Mouse (Mus musculus): Measurements from ENCODE around the gene Gtpbp1.

Gene Gtpbp1

GRCm38 (mm10) chr15:79753873-79754272, 63.2 kb downstream of the Gtpbp1 start:
- no peak for DNase-seq (ENCODE audit: low spot score)

GRCm38 (mm10) chr15:79755176-79755575, 64.5 kb downstream of the Gtpbp1 start:
- DNase-seq (ENCODE audit: low spot score) = no peak

GRCm38 (mm10) chr15:79755977-79756625, 65.5 kb downstream of the Gtpbp1 start:
- no peak for DNase-seq (ENCODE audit: low spot score)

- no peak for DNase-seq (ENCODE audit: low spot score)
Observed at GRCm38 (mm10) chr15:79757118-79757517, 66.5 kb downstream of the Gtpbp1 start.

GRCm38 (mm10) chr15:79760956-79761355, 70.3 kb downstream of the Gtpbp1 start:
- no peak for DNase-seq (ENCODE audit: low spot score)

- no peak for DNase-seq (ENCODE audit: low spot score)
Observed at GRCm38 (mm10) chr15:79763001-79763400, 72.4 kb downstream of the Gtpbp1 start.

GRCm38 (mm10) chr15:79763601-79764246, 73.1 kb downstream of the Gtpbp1 start:
- DNase-seq (ENCODE audit: low spot score) = no peak

GRCm38 (mm10) chr15:79764539-79765267, 74.1 kb downstream of the Gtpbp1 start:
- no peak for DNase-seq (ENCODE audit: low spot score)

GRCm38 (mm10) chr15:79765361-79765760, 74.7 kb downstream of the Gtpbp1 start:
- no peak for DNase-seq (ENCODE audit: low spot score)

- no peak for DNase-seq (ENCODE audit: low spot score)
Observed at GRCm38 (mm10) chr15:79766168-79766567, 75.5 kb downstream of the Gtpbp1 start.

- DNase-seq (ENCODE audit: low spot score) = no peak
Observed at GRCm38 (mm10) chr15:79766586-79767071, 76.0 kb downstream of the Gtpbp1 start.

GRCm38 (mm10) chr15:79767327-79767961, 76.8 kb downstream of the Gtpbp1 start:
- no peak for DNase-seq (ENCODE audit: low spot score)

- DNase-seq (ENCODE audit: low spot score) = no peak
Observed at GRCm38 (mm10) chr15:79768302-79768701, 77.7 kb downstream of the Gtpbp1 start.

GRCm38 (mm10) chr15:79770629-79771240, 80.1 kb downstream of the Gtpbp1 start:
- no peak for DNase-seq (ENCODE audit: low spot score)

Data from ovary, postnatal 36 days (tissue).